ENCODE assay signal across 29 mouse cellular contexts in genomic region chr2:157819401-157819800, GRCm38 (mm10).
DNase-seq lines count a peak whose midpoint lies in the region; ATAC-seq and TF ChIP-seq lines count a peak whose summit lies in the region.
"Had no signal": no experiment of that assay in that cellular context is flagged by ENCODE, and none has a peak within 500 bp of the region (broad histone marks: within the 10 kb centered on the region; RNA-seq: fewer than 3 reads in every experiment).

No protein-coding gene starts in this region.

- TF ChIP-seq POLR2A in limb, embryonic 14.5 days (IDR thresholded peaks at IDR 0.05; ENCODE audit: borderline replicate concordance, extremely low read depth, insufficient read depth, insufficient read length), result no peak

- H3K9me3 ChIP-seq in heart, embryonic 14.5 days (ENCODE audit: control insufficient read depth, low read length), result no peaks in the 10 kb centered on the region
- H3K9me3 ChIP-seq in limb, embryonic 14.5 days (ENCODE audit: control insufficient read depth, low read length), result no peaks in the 10 kb centered on the region
- H3K9me3 ChIP-seq in limb, embryonic 10.5 days (replicated peaks), result no peaks in the 10 kb centered on the region
- H3K9me3 ChIP-seq: embryonic facial prominence, embryonic 10.5 days; embryonic facial prominence, embryonic 15.5 days; forebrain, embryonic 13.5 days; hindbrain, embryonic 15.5 days; limb, embryonic 13.5 days; liver, embryonic 13.5 days; megakaryocyte, embryonic 14.5 days had no signal

- 88% methylated on average over 12 of the region's 12 CpGs for WGBS in heart, embryonic 14.5 days
- 81% methylated on average over 12 of the region's 12 CpGs for WGBS in limb, embryonic 14.5 days
- 92% methylated on average over 12 of the region's 12 CpGs for WGBS in limb, embryonic 10.5 days

- 0 out of 2 replicates have a peak overlapping the region, but pooled peaks have one; percentile 56 for H3K9ac ChIP-seq in heart, embryonic 14.5 days (ENCODE audit: low read length)
- no peak overlapping the region for H3K9ac ChIP-seq in limb, embryonic 14.5 days (ENCODE audit: low read depth, low read length, severe bottlenecking)
- H3K9ac ChIP-seq: embryonic facial prominence, embryonic 15.5 days; forebrain, embryonic 13.5 days; hindbrain, embryonic 15.5 days; liver, embryonic 13.5 days had no signal

- H3K27me3 ChIP-seq in heart, embryonic 14.5 days (ENCODE audit: control insufficient read depth, insufficient read depth, low read length), result no peaks in the 10 kb centered on the region
- no peaks in the 10 kb centered on the region for H3K27me3 ChIP-seq in limb, embryonic 14.5 days (ENCODE audit: control insufficient read depth, insufficient read depth, low read length)
- H3K27me3 ChIP-seq in limb, embryonic 10.5 days (ENCODE audit: low read depth, poor library complexity, severe bottlenecking), result no peaks in the 10 kb centered on the region
- H3K27me3 ChIP-seq: embryonic facial prominence, embryonic 15.5 days; forebrain, embryonic 13.5 days; hindbrain, embryonic 15.5 days; limb, embryonic 13.5 days; liver, embryonic 13.5 days; Patski had no signal

- 0 out of 2 replicates have a peak overlapping the region, but pooled peaks have one; percentile 54 for H3K4me2 ChIP-seq in heart, embryonic 14.5 days (ENCODE audit: low read length)
- no peak overlapping the region for H3K4me2 ChIP-seq in limb, embryonic 14.5 days (replicated peaks; ENCODE audit: low read depth, low read length, severe bottlenecking)
- H3K4me2 ChIP-seq: embryonic facial prominence, embryonic 15.5 days; forebrain, embryonic 13.5 days; hindbrain, embryonic 15.5 days; limb, embryonic 13.5 days; liver, embryonic 13.5 days had no signal

- ATAC-seq in heart, embryonic 14.5 days (ENCODE audit: insufficient number of reproducible peaks, insufficient read depth, low FRiP score, low read depth), result no peak
- ATAC-seq in limb, embryonic 14.5 days (ENCODE audit: low FRiP score, low read depth), result no peak
- ATAC-seq: forebrain, embryonic 13.5 days; inflammation-experienced regulatory T-cells, adult 6 months; lung, postnatal 0 days; Patski had no signal

- intact Hi-C loops in heart, postnatal 25 days (cut with DNase I), result no loop called here

- DNase-seq in heart, adult 11 months, result peak; percentile 83
- DNase-seq in heart, adult 9 months (ENCODE audit: low spot score in 2 of 2), result no peak
- DNase-seq in heart, postnatal 25 days (ENCODE audit: low spot score), result no peak
- DNase-seq in limb, embryonic 14.5 days (ENCODE audit: low spot score), result no peak
- no peak for DNase-seq in limb, embryonic 10.5 days (ENCODE audit: low spot score)
- peak; percentile 13 to 15 for DNase-seq in right cerebral cortex, postnatal 10 days (ENCODE audit: low spot score in 2 of 2)
- no peak for DNase-seq in right cerebral cortex, adult 2 months (ENCODE audit: low spot score in 2 of 2)
- DNase-seq: cerebellum, adult 8-10 months; gastrocnemius, postnatal 36 days; heart, postnatal 10 days; kidney, adult 11 months; kidney, postnatal 14 days; layer of hippocampus, adult 9-11 months; liver, embryonic 13.5 days; lung, adult 18-20 months; lung, postnatal 4 days; retina, postnatal 1 day; spleen, adult 18-20 months; thymus, postnatal 4 days had no signal

- no peak overlapping the region for H3K4me3 ChIP-seq in heart, embryonic 14.5 days (ENCODE audit: control insufficient read depth in 1 of 2, insufficient read depth in 1 of 2, low read depth in 1 of 2, low read length in 2 of 2)
- H3K4me3 ChIP-seq in limb, embryonic 14.5 days (replicated peaks; ENCODE audit: low read length), result no peak overlapping the region
- no peak overlapping the region for H3K4me3 ChIP-seq in limb, embryonic 10.5 days
- H3K4me3 ChIP-seq: embryonic facial prominence, embryonic 10.5 days; embryonic facial prominence, embryonic 15.5 days; forebrain, embryonic 13.5 days; hindbrain, embryonic 15.5 days; limb, embryonic 13.5 days; liver, embryonic 13.5 days had no signal

- H3K27ac ChIP-seq in heart, embryonic 14.5 days (replicated peaks in 1 of 2; ENCODE audit: control insufficient read depth in 1 of 2, insufficient read depth in 1 of 2, low read depth in 2 of 2, low read length in 2 of 2), result peak overlapping the region in 1 of 2 experiments; percentile 89; a peak in 2 of 4 replicates
- 0 out of 2 replicates have a peak overlapping the region, but pooled peaks have one; percentile 8 for H3K27ac ChIP-seq in limb, embryonic 14.5 days (replicated peaks; ENCODE audit: low read depth, low read length)
- H3K27ac ChIP-seq in limb, embryonic 10.5 days, result no peak overlapping the region
- H3K27ac ChIP-seq: embryonic facial prominence, embryonic 10.5 days; embryonic facial prominence, embryonic 15.5 days; forebrain, embryonic 13.5 days; liver, embryonic 13.5 days had no signal

- peaks cover 29 to 46% of the 10 kb centered on the region in 2 experiments for H3K4me1 ChIP-seq in heart, embryonic 14.5 days (ENCODE audit: control insufficient read depth in 2 of 2, insufficient read depth in 2 of 2, low read length in 2 of 2)
- H3K4me1 ChIP-seq in limb, embryonic 14.5 days (ENCODE audit: control insufficient read depth, insufficient read depth, low read length), result peaks cover 5% of the 10 kb centered on the region; the same call in 1 of the 2 replicates
- peaks cover 4% of the 10 kb centered on the region; the same call in 1 of the 2 replicates for H3K4me1 ChIP-seq in limb, embryonic 10.5 days

- H3K36me3 ChIP-seq in heart, embryonic 14.5 days (ENCODE audit: control insufficient read depth, insufficient read depth, low read length), result peaks cover 7% of the 10 kb centered on the region; the same call in 1 of the 2 replicates
- peaks cover 20% of the 10 kb centered on the region for H3K36me3 ChIP-seq in limb, embryonic 14.5 days (ENCODE audit: control insufficient read depth, insufficient read depth, low read length)
- H3K36me3 ChIP-seq in limb, embryonic 10.5 days, result peaks cover 54% of the 10 kb centered on the region
- H3K36me3 ChIP-seq: hindbrain, embryonic 15.5 days had no signal

Comparison
In these comparisons a context has a peak if more than half of its experiments do, and no peak if none do; other contexts are left out.
1. DNase-seq: peak in heart, adult 11 months (single experiment) and right cerebral cortex, postnatal 10 days (2 of 2); none in heart, adult 9 months (0 of 2), heart, postnatal 25 days (single experiment), limb, embryonic 14.5 days (single experiment), limb, embryonic 10.5 days (single experiment) and right cerebral cortex, adult 2 months (0 of 2).